Mouse (Mus musculus): ENCODE measurements around the gene Rtl1. TPM values are rescaled to one million over a fixed set of nuclear protein-coding genes. Genes with fewer than 3 reads are reported as not detected.
A peak's percentile ranks its signal among the peaks of the same experiment; 100 is the strongest.

Rtl1 gene
- total RNA-seq, 1 experiment, result 4.0 TPM

GRCm38 (mm10) chr12:109614416-109614815 lies 14.3 kb upstream of the Rtl1 start:
- in situ Hi-C loops (cut with MboI; ENCODE audit: low sequenced_read_pairs in 2 of 2, unreplicated experiment in 2 of 2), result loop anchor here in 1 of 2 experiments (25.0 kb wide), 1 partner anchor 348 kb away; no protein-coding TSS in a partner anchor
- Histone ChIP-seq H3K36me3 (ENCODE audit: control insufficient read depth, insufficient read depth, low read length, poor library complexity, severe bottlenecking) (peaks cover 40% of the 10 kb centered on the region), H3K4me3 (ENCODE audit: insufficient read depth in 1 of 2, low read depth in 1 of 2, low read length in 2 of 2, poor library complexity in 1 of 2, severe bottlenecking in 1 of 2) (no peak overlapping the region), H3K4me1 (ENCODE audit: control insufficient read depth in 2 of 2, insufficient read depth in 2 of 2, low read length in 2 of 2, poor library complexity in 1 of 2) (peaks cover 0 to 3% of the 10 kb centered on the region in 2 experiments; a peak in 1 of 4 replicates), H3K27ac (ENCODE audit: insufficient read depth, low read depth, low read length, poor library complexity, severe bottlenecking) (no peak overlapping the region), H3K9me3 (ENCODE audit: control insufficient read depth, insufficient read depth, low read depth, low read length) (no peaks in the 10 kb centered on the region), H3K9ac (ENCODE audit: insufficient read depth, low read depth, low read length, poor library complexity, severe bottlenecking) (no peak overlapping the region)
- DNase-seq (ENCODE audit: low read depth, low spot score), result no peak
- TF ChIP-seq CHD2 (IDR thresholded peaks at IDR 0.05; ENCODE audit: low read depth, low read length), result no peak
- TF ChIP-seq MAFK (IDR thresholded peaks at IDR 0.05; ENCODE audit: insufficient read depth, low read depth, low read length), result no peak
- no peak for TF ChIP-seq HCFC1 (IDR thresholded peaks at IDR 0.05; ENCODE audit: borderline replicate concordance, insufficient read depth, low read length)
- no peak for TF ChIP-seq ZNF384 (IDR thresholded peaks at IDR 0.05; ENCODE audit: low read depth, low read length)
- TF ChIP-seq ZC3H11A (IDR thresholded peaks at IDR 0.05; ENCODE audit: borderline replicate concordance, low read depth, low read length), result no peak

GRCm38 (mm10) chr12:109612392-109613385 lies 12.6 kb upstream of the Rtl1 start:
- in situ Hi-C loops (cut with MboI; ENCODE audit: low sequenced_read_pairs in 2 of 2, unreplicated experiment in 2 of 2), result loop anchor here in 1 of 2 experiments (25.0 kb wide), 1 partner anchor 350 kb away; no protein-coding TSS in a partner anchor
- DNase-seq (ENCODE audit: low read depth, low spot score), result peak; percentile 33
- Histone ChIP-seq H3K4me1 (ENCODE audit: control insufficient read depth in 2 of 2, insufficient read depth in 2 of 2, low read length in 2 of 2, poor library complexity in 1 of 2) (peaks cover 0 to 3% of the 10 kb centered on the region in 2 experiments; a peak in 1 of 4 replicates), H3K27ac (ENCODE audit: insufficient read depth, low read depth, low read length, poor library complexity, severe bottlenecking) (no peak overlapping the region), H3K4me3 (ENCODE audit: insufficient read depth in 1 of 2, low read depth in 1 of 2, low read length in 2 of 2, poor library complexity in 1 of 2, severe bottlenecking in 1 of 2) (peak overlapping the region in 1 of 2 experiments; percentile 36; a peak in 2 of 4 replicates), H3K9ac (ENCODE audit: insufficient read depth, low read depth, low read length, poor library complexity, severe bottlenecking) (no peak overlapping the region), H3K36me3 (ENCODE audit: control insufficient read depth, insufficient read depth, low read length, poor library complexity, severe bottlenecking) (peaks cover 39% of the 10 kb centered on the region), H3K9me3 (ENCODE audit: control insufficient read depth, insufficient read depth, low read depth, low read length) (no peaks in the 10 kb centered on the region)
- TF ChIP-seq ZNF384 (IDR thresholded peaks at IDR 0.05; ENCODE audit: low read depth, low read length) (no peak), ZC3H11A (IDR thresholded peaks at IDR 0.05; ENCODE audit: borderline replicate concordance, low read depth, low read length) (no peak), MAFK (IDR thresholded peaks at IDR 0.05; ENCODE audit: insufficient read depth, low read depth, low read length) (peak; percentile 29; the same call in 1 of the 2 replicates)

- TF ChIP-seq ZNF384 (IDR thresholded peaks at IDR 0.05; ENCODE audit: low read depth, low read length) (no peak), MAFK (IDR thresholded peaks at IDR 0.05; ENCODE audit: insufficient read depth, low read depth, low read length) (no peak), ZC3H11A (IDR thresholded peaks at IDR 0.05; ENCODE audit: borderline replicate concordance, low read depth, low read length) (no peak)
- Histone ChIP-seq H3K36me3 (ENCODE audit: control insufficient read depth, insufficient read depth, low read length, poor library complexity, severe bottlenecking) (peaks cover 37% of the 10 kb centered on the region), H3K27ac (ENCODE audit: insufficient read depth, low read depth, low read length, poor library complexity, severe bottlenecking) (no peak overlapping the region), H3K9ac (ENCODE audit: insufficient read depth, low read depth, low read length, poor library complexity, severe bottlenecking) (no peak overlapping the region), H3K4me3 (ENCODE audit: insufficient read depth in 1 of 2, low read depth in 1 of 2, low read length in 2 of 2, poor library complexity in 1 of 2, severe bottlenecking in 1 of 2) (no peak overlapping the region), H3K4me1 (ENCODE audit: control insufficient read depth in 2 of 2, insufficient read depth in 2 of 2, low read length in 2 of 2, poor library complexity in 1 of 2) (no peaks in the 10 kb centered on the region; a peak in 1 of 4 replicates), H3K9me3 (ENCODE audit: control insufficient read depth, insufficient read depth, low read depth, low read length) (no peaks in the 10 kb centered on the region)
- no peak for DNase-seq (ENCODE audit: low read depth, low spot score)
- in situ Hi-C loops (cut with MboI; ENCODE audit: low sequenced_read_pairs in 2 of 2, unreplicated experiment in 2 of 2), result loop anchor here in 1 of 2 experiments (25.0 kb wide), 1 partner anchor 353 kb away; no protein-coding TSS in a partner anchor
These were observed 8.7 kb upstream of the Rtl1 start for GRCm38 (mm10) chr12:109608576-109609440.

- DNase-seq (ENCODE audit: low read depth, low spot score), result no peak
- Histone ChIP-seq H3K27ac (ENCODE audit: insufficient read depth, low read depth, low read length, poor library complexity, severe bottlenecking) (no peak overlapping the region), H3K4me3 (ENCODE audit: insufficient read depth in 1 of 2, low read depth in 1 of 2, low read length in 2 of 2, poor library complexity in 1 of 2, severe bottlenecking in 1 of 2) (no peak overlapping the region), H3K4me1 (ENCODE audit: control insufficient read depth in 2 of 2, insufficient read depth in 2 of 2, low read length in 2 of 2, poor library complexity in 1 of 2) (no peaks in the 10 kb centered on the region; a peak in 1 of 4 replicates), H3K9ac (ENCODE audit: insufficient read depth, low read depth, low read length, poor library complexity, severe bottlenecking) (no peak overlapping the region), H3K9me3 (ENCODE audit: control insufficient read depth, insufficient read depth, low read depth, low read length) (no peaks in the 10 kb centered on the region), H3K36me3 (ENCODE audit: control insufficient read depth, insufficient read depth, low read length, poor library complexity, severe bottlenecking) (peaks cover 41% of the 10 kb centered on the region)
- TF ChIP-seq CHD2 (IDR thresholded peaks at IDR 0.05; ENCODE audit: low read depth, low read length), result no peak
- TF ChIP-seq HCFC1 (IDR thresholded peaks at IDR 0.05; ENCODE audit: borderline replicate concordance, insufficient read depth, low read length), result no peak
- TF ChIP-seq ZNF384 (IDR thresholded peaks at IDR 0.05; ENCODE audit: low read depth, low read length), result no peak
- TF ChIP-seq MAFK (IDR thresholded peaks at IDR 0.05; ENCODE audit: insufficient read depth, low read depth, low read length), result no peak
- no peak for TF ChIP-seq ZC3H11A (IDR thresholded peaks at IDR 0.05; ENCODE audit: borderline replicate concordance, low read depth, low read length)
- in situ Hi-C loops (cut with MboI; ENCODE audit: low sequenced_read_pairs in 2 of 2, unreplicated experiment in 2 of 2), result loop anchor here in 1 of 2 experiments (25.0 kb wide), 1 partner anchor 354 kb away; no protein-coding TSS in a partner anchor
These were observed 7.8 kb upstream of the Rtl1 start for GRCm38 (mm10) chr12:109607953-109608352.

All from ES-E14 (cell line).